Mouse (Mus musculus) naive thymus-derived CD4-positive, alpha-beta T cell, adult 2 months (primary cell): ENCODE data around the gene Ehmt2.

ENCODE experiments used
- DNase-seq: peaks from one replicate; pipeline ENCODE4 v3.0.0-alpha.2; 2011; ENCODE audit warnings: low read depth

Ehmt2 gene

DNA sequence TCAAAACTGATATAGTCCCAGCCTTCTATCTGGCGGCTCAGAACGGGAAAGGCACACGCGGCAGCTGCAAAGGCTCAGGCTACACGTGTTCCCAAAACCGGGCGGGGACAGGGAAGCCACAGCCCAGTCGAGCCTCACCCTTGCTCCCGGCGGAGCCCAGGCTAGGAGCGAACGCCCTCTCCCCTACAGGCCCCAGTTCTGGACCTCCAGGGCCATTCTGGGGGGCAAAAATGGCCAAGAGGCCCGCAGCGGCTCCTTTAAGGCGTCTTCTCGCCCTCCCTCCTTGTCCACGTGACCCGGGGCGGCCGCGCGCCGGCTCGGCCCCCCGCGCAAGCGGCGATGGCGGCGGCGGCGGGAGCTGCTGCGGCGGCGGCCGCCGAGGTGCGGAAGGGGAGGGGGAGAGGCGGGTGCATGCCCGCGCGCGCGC is at the start of gene Ehmt2, which contains the start of gene C2:
Gene Ehmt2 (plus strand): TSS at position 310 of the 427 bp plus-strand sequence.
Gene C2 (minus strand): TSS at position 106 of the 427 bp plus-strand sequence.
- peak; percentile 77 for DNase-seq

DNA sequence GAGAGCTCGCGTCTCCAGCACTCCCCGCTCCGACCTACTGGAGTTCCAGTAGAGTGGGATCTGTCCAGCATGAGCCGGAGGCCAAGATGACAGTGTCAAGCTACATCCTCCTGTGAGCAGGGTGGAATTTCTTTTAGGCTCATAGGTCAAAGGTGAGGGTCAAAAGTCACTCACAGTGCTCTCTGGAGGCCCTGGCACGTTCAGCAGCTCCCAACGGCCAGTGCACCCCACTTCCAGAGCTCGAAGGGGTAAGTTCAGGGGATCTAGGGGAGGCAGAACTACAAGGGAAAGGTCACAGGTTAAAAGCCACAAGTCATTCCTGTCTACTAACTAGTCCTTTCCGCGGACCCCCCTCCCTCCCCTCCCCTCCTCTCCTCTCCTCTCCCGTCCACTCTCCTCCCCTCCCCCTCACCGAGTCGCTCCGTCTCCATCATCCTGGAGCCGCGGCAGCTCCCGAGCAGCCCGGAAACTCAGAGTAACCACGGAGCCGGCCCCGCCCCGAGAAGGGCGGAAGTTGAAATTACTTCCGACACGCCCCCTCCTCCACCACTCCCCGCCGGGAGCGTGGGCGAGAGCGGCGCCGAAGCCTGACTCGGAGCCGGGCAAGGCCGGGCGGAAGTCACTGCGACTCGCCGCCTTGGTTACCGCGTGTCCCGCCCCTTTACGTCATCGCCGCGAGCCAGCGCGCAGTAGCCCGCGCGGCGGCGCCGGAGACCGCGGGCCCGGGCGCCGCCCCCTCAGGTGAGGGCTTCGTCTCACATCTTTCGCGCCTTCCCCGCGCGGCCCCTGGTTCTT is 48.4 kb upstream of the Ehmt2 start, which contains the start of the genes Skiv2l and Nelfe:
Gene Skiv2l (minus strand): TSS at position 489 of the 795 bp plus-strand sequence.
Gene Nelfe (plus strand): TSS at position 670 of the 795 bp plus-strand sequence.
- DNase-seq, result peak; percentile 99

DNA sequence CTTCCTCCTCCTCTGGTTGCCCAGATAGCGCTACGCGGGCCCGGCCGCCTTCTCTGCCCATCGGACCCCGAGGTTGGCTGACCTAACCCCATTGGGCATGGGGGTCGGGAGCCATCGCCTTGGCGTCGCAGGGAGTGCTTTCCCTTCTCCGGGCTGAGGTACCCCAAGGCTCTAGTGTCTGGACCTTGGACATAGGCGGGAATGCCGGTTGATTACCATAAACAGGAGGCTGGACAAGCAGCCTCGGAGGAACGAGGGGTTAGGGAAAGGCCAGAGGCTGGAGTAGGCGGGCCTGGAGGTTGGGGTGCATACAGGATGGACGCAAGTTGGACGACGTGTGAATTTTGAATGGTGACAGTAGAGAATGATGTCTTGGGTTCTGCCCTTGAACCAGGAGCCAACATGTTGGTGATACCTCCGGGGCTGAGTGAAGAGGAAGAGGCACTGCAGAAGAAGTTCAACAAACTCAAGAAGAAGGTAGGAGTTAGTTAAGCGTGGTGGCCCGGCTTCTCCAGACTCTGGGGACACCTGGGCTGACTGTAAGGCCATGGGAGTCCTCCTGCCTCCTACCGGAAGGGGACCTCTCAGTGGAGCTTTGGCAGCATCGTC is 47.6 kb upstream of the Ehmt2 start:
- no peak for DNase-seq

DNA sequence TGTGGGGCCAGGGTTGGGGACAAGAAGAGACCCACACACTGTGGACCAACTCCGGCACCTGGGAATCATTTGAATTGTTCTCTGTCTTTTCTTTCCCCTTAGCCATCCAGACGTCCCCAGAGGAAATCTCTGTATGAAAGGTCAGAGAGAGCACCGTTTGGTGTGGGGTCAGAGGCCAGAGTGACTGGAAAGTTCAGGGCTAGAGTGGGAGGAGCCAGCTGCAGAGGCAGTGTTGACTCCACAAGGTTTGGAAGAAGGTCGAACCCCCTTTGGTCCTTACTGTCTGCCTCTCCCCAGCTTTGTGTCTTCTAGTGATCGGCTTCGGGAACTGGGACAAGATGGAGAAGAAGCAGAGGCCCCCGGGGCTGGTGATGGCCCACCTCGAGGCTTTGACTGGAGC is 44.8 kb upstream of the Ehmt2 start:
- DNase-seq, result no peak

DNA sequence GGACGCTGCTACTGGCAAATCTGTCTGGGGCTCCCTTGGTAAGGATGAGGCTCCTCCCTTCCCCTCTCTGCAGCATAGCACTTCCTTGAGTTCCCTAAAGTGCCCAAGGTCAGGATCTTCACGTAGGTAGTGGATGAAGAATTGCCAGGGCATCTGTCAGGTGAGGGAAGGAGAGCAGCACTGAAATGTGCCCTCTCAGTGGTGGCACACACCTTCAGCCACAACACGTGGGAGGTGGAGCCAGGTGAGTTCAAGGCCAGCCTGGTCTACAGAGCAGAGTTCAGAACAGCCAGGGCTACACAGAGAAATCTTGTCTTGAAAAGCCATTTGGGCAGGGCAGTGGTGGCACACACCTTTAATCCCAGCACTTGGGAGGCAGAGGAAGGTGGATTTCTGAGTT is 43.5 kb upstream of the Ehmt2 start:
- no peak for DNase-seq

DNA sequence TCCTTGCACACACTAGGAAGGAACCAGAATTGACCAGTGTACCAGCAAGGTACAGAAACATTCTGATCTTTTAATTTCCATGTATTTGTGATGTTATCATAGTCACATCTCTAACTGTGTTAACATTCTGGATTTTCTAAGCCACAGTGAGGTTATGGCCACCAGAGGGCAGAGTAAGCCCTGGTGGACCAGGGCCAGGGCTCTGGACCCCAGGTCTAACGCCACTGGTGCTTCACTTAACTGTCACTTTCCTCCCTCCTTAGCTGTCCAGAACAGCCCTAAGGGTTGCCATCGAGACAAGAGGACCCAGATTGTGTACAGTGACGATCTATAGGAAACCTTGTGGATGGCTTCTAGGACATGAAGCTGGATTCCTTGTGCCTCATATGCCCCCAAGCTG is 42.4 kb upstream of the Ehmt2 start:
- peak; percentile 77 for DNase-seq

DNA sequence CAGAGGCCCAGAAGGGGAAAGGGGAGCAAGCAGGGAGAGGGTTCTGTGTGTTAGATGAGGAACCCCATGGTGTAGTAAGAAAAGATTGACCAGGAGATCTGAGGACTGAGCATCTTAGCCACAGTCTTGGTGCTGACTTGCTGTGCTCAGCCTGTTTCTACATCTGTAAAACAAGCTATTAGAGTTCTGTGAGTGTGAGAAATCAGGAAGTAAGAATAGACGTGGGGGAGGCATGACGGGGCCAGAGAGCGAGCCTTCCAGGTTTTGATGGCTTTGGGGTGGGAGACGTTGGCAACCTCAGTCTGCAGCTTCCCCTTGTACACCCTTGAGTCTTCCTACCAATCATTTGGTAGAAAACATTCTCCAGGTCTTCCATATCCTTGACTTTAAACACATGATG is 39.6 kb upstream of the Ehmt2 start:
- DNase-seq, result no peak

DNA sequence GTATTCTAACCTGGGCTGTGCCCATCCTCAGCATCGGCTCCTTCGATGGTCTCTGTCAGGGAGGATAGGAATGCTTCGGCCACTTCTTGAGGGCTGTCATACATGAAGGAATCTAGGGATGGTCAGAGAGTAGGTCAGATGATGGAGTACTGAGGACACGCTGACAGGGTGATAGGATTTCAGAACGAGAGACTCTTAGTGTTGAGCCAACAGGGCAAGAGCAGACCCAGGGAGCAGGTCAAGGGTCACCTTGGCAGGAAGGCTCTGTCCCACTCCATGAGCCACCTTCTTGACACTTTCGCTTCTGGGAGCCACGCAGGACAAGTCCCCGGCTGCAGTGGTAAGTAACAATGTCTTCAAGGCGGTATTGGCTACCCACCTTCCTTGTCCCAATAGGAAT is 37.8 kb upstream of the Ehmt2 start:
- DNase-seq, result no peak

DNA sequence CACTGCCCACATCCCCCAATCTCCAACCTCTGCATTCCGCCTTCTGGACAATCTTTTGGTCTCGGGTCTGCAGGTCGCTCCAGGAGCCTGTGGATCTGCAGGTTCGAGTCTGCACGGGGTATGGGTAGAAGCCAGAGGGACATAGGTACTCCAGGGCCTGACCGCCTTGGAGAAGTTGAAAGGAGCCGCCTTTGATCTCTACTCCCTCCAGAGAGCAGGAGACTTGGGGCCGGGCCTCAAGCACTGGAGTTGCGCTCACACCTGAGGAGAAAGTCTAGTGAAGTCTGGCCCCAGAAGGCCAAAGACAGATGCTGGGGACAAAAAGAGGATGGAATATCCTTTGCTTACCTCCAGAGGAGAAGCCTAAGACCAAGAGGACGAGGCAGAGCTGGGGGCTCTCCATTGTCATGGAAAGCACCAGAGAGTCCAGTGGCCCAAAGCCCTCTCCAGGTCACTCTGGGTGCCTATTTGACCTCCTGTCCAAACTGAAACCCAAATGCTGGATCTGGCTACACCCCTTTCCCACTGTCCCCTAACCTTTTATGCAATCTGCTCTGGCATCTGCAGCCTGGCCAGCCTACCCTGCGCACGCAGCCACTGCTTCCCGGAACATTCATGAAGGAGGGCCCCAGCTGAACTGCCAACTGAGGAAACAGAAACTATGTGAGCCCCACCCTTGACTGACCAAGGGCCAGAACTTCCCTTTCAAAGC is 36.4 kb upstream of the Ehmt2 start:
- DNase-seq, result no peak

DNA sequence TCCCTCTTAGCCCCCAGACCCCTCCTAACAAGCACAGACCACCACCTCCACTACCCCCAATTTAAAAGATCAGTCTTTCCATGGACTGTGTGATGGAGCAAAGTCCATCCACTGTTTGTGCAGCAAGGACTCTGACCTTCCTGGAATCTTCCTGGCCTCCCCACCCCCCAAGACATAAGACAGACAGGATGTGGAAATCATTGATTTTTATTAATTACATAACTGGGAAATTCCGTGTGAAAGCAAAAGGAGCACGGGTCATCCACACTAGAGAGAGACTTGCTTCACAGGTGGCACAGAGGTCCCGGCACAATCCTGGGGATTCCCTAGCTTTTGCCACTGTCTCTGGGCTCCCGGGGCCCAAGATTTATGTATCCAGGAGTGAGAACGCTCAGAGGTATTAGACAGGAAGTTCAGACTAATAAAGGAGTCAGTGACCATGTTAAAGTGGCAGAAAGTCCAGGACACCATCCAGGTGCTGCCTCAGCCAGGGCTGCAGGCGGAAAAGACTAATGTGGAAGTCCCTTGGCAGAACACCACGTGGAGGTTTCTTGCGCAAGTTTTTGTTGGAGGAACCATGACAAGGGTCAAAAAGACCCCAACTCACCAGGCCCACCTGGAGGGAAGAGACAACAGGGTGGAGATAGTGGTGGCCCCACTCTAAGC is 35.7 kb upstream of the Ehmt2 start, which contains the start of gene Cfb:
Gene Cfb (minus strand): TSS at position 103 of the 666 bp plus-strand sequence.
- no peak for DNase-seq

DNA sequence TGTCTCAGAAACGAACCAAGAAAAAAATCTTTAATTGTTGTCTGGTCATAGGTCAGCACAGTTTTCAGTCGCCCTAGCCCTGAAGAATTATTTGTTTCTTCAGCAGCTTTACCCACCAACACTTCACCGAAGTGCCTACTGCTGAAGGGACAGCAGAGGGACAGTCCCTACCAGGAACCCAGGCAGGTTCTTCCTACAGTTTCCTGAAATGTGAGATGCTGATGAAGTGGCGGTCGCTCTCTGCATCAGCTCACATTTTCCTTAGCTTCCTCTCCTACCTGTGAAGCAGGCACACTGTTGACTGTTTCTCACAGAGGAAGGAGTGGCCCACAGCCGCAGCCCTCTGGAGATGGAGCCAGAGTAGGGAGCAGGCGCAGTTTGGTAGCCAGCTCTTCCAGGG is 32.3 kb upstream of the Ehmt2 start:
- no peak for DNase-seq

DNA sequence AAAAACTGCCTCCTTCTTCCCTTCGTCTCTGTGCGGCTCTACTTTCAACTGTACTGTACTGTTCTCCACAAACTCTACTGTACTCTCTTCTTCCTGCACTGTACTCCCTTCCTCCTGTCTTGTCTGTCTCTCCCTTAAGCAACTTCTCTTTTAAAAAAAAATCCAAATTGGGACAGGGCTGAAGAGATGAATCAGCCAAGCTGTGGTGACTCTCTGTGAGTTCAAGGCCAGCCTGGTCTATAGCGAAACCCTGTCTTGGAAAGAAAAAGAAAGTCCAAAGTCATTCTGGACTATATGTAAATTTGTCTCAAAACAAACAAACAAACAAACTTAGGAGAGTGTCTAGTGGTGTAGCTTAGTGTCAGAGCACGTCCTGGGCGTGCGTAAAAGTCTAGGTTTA is 23.9 kb upstream of the Ehmt2 start:
- no peak for DNase-seq

DNA sequence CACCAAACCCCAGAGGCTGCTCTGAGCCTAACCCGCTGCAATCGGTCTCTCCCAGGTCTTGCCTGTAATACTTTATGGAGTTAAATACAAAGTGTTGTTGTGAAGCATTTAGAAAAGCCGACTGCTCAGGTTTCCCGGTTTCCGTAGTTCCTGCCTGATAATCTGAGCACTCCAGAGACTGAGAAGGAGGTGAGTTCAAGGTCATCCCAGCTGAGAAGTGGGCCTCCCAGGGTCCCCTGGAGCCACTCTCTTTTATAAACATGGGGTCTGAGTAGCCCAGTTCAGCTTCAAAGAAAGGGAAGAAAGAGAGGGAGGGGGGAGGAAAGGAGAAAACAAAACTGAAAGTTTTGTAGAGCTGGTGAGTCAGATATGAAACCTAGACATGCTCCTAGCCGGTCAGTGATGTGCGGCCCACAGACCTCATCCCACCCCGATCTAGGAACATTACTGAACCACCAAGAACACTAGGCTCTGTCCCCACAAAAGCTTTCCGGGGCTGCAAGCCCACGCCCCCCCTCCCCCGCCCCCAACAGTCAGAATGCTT is 18.9 kb upstream of the Ehmt2 start, which contains the start of gene Zbtb12:
Gene Zbtb12 (plus strand): TSS at position 148 of the 544 bp plus-strand sequence.
- DNase-seq, result peak; percentile 61

DNA sequence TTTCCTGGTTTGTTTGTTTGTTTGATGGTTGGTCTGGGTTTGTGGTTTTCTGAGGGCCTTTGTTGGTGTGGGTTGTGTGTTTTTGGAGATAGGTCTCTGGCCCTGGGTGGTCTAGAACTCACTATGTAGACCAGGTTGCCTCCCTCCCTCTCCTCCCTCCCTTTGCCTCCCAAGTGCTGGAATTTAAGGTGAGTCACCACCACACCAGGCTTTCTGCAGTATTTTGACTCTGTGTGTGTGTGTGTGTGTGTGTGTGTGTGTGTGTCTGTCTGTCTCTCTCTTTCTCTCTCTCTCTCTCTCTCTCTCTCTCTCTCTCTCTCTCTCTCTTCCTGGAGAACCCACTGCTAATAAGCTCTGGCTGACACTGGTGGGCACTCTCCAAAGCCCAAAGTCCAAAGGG is 17.1 kb upstream of the Ehmt2 start:
- DNase-seq, result no peak

DNA sequence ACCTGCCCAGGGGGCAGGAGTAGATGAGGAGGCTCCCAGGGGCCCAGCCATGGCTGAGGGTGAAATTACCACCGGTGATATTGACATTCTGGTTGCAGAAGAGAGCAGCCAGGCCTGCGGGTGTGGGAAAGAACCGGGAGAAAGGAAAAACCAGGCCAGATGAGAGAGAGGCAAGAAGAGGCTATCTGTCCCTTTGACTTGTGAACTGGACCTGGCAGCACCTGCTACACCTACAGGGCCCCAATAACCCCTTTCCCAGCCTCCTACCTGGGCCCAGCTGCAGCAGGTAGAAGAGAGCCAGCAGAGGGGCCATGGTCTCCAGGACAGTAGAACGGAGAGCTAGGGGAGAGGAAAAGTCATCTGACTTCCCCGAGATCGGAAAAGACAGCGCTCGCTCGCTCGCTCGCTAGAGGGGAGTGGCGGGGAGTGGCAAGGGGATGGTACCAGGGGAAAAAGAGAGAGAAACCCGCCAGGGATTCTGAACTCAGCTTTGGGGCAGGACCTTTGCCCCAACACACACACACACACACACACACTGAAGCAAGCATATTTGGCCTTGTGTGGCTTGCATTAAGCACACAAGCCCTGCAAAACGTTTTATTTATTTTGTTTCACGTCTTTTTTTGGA is 16.5 kb upstream of the Ehmt2 start, which contains the start of gene Gm20547:
Gene Gm20547 (minus strand): TSS at position 360 of the 628 bp plus-strand sequence.
- no peak for DNase-seq

DNA sequence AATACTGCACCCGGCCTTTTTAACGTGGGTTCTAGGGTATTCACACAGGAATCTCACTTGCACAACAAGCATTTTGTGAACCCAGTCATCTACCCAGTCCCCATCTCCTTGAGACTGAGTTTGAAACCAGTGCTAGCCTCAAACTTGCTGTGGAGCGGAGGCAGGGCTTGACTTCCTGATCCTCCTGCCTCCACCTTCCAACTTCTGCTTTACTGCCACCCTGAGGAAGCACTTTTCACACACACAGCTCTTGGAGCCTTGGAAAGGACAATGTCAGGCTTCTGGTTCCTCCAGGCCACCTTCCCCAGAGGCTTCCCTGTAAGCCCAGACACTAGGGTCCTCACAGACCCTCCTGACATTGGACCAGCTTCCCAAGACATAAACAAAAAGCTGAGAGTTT is 14.9 kb upstream of the Ehmt2 start:
- no peak for DNase-seq

DNA sequence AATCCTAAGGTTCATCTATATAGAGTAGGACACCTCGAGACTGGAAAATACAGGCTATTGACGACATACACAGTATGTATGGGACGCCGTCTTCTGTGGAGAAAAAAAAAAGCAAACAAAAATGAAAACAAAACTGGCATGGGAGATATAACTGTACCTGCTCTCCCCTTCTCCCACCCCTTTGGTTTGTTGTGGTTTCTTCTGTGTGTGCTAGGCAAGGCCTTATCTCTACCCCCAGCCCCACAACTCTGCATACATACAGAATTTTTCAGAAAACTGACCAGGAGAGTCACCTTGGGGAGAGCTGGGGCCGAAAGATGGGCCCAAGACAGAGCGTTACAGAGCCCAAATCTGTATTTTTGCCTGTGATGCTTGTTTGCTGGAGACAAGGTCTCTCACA is 13.6 kb upstream of the Ehmt2 start:
- no peak for DNase-seq

DNA sequence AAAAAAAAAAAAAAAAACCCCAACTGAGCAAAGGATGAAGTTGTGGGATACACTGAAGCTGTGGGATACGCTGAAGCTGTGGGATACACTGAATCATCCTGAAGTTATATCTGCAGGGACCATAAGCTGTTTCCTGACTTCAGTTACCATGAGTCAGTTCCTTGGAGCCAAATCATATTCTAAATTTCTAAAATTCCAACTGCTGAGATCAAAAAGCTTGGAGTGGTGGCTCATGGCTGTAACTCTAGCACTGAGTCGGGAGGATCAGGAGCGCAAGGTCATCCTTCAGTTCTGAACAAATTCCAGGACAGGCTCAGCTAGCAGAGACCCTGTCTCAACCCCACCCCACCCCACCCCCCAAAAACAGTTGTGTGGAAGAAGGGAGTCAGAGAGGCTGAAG is 12.7 kb upstream of the Ehmt2 start:
- DNase-seq, result no peak

DNA sequence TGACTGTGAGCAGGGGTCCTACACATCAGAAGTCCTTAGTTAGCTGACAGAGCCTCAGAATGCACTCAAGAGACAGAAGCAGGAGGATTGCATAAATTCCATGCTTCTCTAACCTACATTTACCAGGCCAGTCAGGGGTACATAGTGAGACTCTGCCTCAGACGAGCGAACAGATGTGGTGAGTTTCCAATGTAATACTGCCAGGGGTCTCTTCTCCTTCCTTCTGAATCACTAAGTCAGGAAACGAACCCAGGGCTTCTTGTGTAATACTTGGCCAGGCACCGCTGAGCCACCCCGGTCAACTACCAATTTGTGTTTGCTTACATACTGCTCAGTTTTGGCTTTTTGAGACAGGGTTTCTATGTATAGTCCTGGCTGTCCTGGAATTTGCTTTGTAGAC is 10.3 kb upstream of the Ehmt2 start:
- no peak for DNase-seq

DNA sequence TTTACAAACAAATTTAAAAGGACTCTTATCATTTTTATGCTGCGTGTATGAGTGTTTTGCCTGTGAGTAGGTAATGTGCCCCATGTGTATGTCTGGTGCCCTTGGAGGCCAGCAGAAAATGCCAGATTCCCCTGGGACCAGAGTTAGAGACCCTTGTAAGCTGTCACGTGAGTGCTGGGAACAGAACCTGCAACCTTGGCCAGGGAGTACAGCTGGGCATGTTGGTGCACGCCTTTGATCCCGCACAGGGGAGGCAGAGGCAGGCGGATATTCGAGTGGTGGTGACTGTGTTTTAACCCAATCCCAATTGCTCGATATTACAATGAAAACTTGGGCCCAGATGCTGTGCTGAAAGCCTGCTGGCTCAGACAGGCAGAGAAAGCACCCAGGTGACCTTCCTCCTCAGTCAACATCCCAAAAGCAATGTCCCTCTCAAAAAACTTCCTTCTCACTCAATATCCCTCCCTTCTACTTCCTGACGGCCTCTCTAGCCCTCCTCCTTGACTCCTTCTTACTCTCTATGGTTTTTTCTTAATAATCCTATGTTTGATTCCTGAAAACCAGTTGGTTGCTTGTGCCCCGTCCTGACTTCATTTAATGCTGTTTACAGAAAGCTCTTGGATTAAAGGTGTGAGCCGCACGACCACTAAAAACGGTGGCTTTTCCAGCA is 8.1 kb upstream of the Ehmt2 start:
- DNase-seq, result no peak

DNA sequence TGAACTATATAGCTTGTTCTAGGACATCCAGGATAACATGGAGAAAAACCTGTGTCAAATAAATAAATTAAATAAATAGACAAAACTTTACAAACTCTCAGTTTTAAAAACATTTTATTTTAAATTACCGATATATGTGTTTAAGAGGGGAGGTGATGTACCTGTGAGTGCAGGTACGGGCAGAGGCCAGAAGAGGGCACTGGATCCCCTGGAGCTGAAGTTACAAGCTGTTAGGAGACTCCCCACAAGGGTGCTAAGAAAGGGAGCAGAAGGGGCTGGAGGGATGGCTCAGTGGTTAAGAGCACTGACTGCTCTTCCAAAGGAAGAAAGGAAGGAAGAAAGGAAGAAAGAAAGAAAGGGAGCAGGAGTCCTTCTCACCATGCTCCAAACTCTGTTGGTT is 6.9 kb upstream of the Ehmt2 start:
- DNase-seq, result peak; percentile 35
